Mouse (Mus musculus): ENCODE measurements around the gene Cux1.

DNA sequence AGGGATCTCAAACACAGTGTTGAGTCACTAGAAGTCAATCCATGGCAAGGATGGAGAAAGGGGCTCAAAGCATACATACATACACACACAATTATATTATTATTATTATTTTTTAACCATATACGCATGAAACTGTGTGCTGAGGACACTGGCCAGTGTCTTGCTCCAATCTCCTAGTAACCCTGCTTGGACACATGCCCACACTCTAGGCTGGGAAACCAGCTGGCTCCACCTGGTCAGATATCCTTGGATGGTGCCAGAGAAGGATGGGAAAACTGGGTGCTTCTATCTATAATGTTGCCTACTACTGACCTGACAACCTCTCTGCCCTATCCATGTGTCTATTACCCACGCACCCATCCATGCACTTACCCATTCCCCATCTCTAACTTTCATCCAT, 275.7 kb downstream of the Cux1 start:
- TF ChIP-seq CTCF (IDR thresholded peaks at IDR 0.05; ENCODE audit: low read depth, low read length), result no peak
- TF ChIP-seq POLR2A (IDR thresholded peaks at IDR 0.05; ENCODE audit: borderline replicate concordance, low read depth, low read length), result no peak
